Mouse (Mus musculus): ENCODE results near the gene Fam131a. TPM values are rescaled to one million over a fixed set of nuclear protein-coding genes. Genes with fewer than 3 reads are reported as not detected.

Fam131a gene
- polyA plus RNA-seq, 1 experiment from 2014 or later, result 7.1 TPM

GRCm38 (mm10) chr16:20712889-20713288 is 19.8 kb downstream of the Fam131a start:
- H3K27ac ChIP-seq, result no peak overlapping the region
- peaks cover 55% of the 10 kb centered on the region for H3K36me3 ChIP-seq (replicated peaks)
- peaks cover 47% of the 10 kb centered on the region for H3K4me1 ChIP-seq
- H3K4me3 ChIP-seq, result no peak overlapping the region
- peaks cover 6% of the 10 kb centered on the region; the same call in 1 of the 2 replicates for H3K27me3 ChIP-seq (ENCODE audit: poor library complexity, severe bottlenecking)
- no peaks in the 10 kb centered on the region for H3K9me3 ChIP-seq
- no peak for DNase-seq (ENCODE audit: extremely low spot score, low spot score)
- WGBS, result 88% methylated on average over 7 of the region's 7 CpGs

GRCm38 (mm10) chr16:20714307-20715080 is 21.5 kb downstream of the Fam131a start:
- H3K4me1 ChIP-seq, result peaks cover 56% of the 10 kb centered on the region
- H3K36me3 ChIP-seq (replicated peaks), result peaks cover 42% of the 10 kb centered on the region
- peak overlapping the region; percentile 92 for H3K27ac ChIP-seq
- peak overlapping the region; percentile 66 for H3K4me3 ChIP-seq
- 26% methylated on average over 11 of the region's 11 CpGs for WGBS
- H3K27me3 ChIP-seq (ENCODE audit: poor library complexity, severe bottlenecking), result peaks cover 6% of the 10 kb centered on the region; the same call in 1 of the 2 replicates
- H3K9me3 ChIP-seq, result no peaks in the 10 kb centered on the region
- DNase-seq (ENCODE audit: extremely low spot score, low spot score), result no peak

DNA sequence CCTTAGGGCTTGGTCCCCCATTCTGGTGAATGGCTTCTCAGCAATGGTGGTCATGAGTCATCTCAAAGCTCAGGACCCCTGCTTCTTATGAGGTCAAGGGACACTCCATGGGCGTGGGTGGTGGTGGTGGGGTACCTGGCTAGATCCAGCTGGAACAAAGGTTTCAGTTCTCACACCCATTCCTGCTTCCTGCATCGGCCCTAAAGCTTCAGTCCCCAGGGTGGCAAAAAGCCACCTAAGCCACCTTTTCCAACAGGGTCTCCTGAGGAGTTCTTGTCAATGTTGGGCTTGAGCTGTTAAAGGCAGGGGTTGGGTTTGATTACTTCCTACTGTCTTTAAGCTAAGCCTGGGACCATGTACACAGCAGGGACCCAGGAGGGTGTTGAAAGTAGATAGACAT is 22.1 kb downstream of the Fam131a start:
- Histone ChIP-seq H3K36me3 (replicated peaks) (peaks cover 44% of the 10 kb centered on the region), H3K4me1 (peaks cover 56% of the 10 kb centered on the region), H3K9me3 (no peaks in the 10 kb centered on the region), H3K27ac (peak overlapping the region; percentile 92; the same call in 1 of the 2 replicates), H3K4me3 (peak overlapping the region; percentile 66), H3K27me3 (ENCODE audit: poor library complexity, severe bottlenecking) (peaks cover 6% of the 10 kb centered on the region; the same call in 1 of the 2 replicates)
- 59% methylated on average over 2 of the region's 2 CpGs for WGBS
- no peak for DNase-seq (ENCODE audit: extremely low spot score, low spot score)

- Histone ChIP-seq H3K36me3 (replicated peaks) (peaks cover 44% of the 10 kb centered on the region), H3K9me3 (no peaks in the 10 kb centered on the region), H3K27me3 (ENCODE audit: poor library complexity, severe bottlenecking) (peaks cover 6% of the 10 kb centered on the region; the same call in 1 of the 2 replicates), H3K4me3 (peak overlapping the region; percentile 66), H3K27ac (peak overlapping the region; percentile 92), H3K4me1 (peaks cover 56% of the 10 kb centered on the region)
- DNase-seq (ENCODE audit: extremely low spot score, low spot score), result no peak
- 1% methylated on average over 12 of the region's 12 CpGs for WGBS
These were observed 22.5 kb downstream of the Fam131a start for GRCm38 (mm10) chr16:20715566-20715965.

GRCm38 (mm10) chr16:20715976-20716840 is 23.2 kb downstream of the Fam131a start:
- peak overlapping the region; percentile 92 for H3K27ac ChIP-seq
- H3K4me3 ChIP-seq, result peak overlapping the region; percentile 66
- peaks cover 6% of the 10 kb centered on the region; the same call in 1 of the 2 replicates for H3K27me3 ChIP-seq (ENCODE audit: poor library complexity, severe bottlenecking)
- no peaks in the 10 kb centered on the region for H3K9me3 ChIP-seq
- under 1% methylated on average over 66 of the region's 68 CpGs for WGBS
- H3K4me1 ChIP-seq, result peaks cover 56% of the 10 kb centered on the region
- DNase-seq (ENCODE audit: extremely low spot score, low spot score), result peak; percentile 83
- H3K36me3 ChIP-seq (replicated peaks), result peaks cover 44% of the 10 kb centered on the region

DNA sequence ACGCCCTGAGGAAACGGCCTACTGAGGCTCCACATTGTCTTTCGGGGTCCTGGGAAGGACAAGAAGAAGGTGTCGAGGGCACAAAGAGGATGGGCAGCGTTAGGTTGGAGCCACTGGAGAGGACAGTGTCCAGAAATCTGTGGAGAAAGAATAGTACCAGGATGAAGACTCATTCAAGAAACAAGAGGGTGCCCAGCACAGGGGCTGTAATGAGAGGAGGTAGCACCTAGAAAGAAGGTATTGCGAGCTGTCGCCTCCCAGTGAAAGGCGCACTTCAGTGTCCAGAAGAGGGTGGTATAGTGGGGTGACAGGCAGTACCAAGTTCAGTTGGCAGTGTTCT is 23.8 kb downstream of the Fam131a start:
- H3K4me3 ChIP-seq, result peak overlapping the region; percentile 66
- peaks cover 44% of the 10 kb centered on the region for H3K36me3 ChIP-seq (replicated peaks)
- H3K4me1 ChIP-seq, result peaks cover 56% of the 10 kb centered on the region
- H3K27ac ChIP-seq, result peak overlapping the region; percentile 92
- DNase-seq (ENCODE audit: extremely low spot score, low spot score), result no peak
- H3K9me3 ChIP-seq, result no peaks in the 10 kb centered on the region
- peaks cover 6% of the 10 kb centered on the region; the same call in 1 of the 2 replicates for H3K27me3 ChIP-seq (ENCODE audit: poor library complexity, severe bottlenecking)
- under 1% methylated on average over 8 of the region's 8 CpGs for WGBS

DNA sequence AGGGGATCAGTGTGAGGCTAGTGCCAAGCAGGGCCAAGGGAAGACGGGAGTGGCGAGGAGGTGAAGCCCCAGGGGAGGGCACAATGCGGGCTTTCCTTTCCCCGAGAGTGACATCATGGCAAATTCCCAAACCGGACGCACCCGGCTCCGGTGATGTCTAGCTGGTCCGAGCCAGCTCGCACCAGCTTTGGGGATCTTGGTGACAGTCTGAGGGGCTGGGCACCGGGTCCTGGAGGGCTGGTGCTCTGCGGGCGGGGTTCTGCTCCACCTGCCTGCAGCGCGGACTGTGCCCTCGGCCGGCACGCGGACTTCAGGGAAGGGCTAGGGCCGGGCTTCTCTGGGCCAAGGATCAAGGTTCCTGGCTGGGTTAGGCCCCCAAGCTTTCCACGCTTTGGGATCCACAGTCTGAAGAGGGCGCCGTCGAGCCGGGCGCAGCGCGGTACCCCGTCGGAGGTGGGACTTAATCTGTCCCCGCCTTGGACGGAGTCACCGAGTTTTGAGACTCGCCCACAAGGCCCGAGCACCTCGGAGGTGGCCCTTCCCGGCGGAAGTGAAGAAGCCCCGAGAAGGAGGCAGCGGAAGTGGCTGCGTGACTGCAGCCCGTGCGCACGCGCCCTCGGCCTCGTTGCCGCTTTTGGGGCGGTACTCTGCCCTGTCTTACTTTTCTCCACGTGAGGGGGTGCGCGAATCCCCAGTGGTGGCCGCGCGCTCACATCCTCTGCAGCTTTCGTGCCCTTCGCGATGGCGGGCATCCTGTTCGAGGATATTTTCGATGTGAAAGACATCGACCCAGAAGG is 24.3 kb downstream of the Fam131a start, which contains the start of the genes Polr2h and Clcn2:
TSS of gene Polr2h (plus strand) at position 485 of the 797 bp plus-strand sequence.
TSS of gene Clcn2 (minus strand) at position 566 of the 797 bp plus-strand sequence.
- under 1% methylated on average over 62 of the region's 62 CpGs for WGBS
- Histone ChIP-seq H3K4me3 (peak within 1 kb of the TSS; percentile 66), H3K4me1 (peaks cover 56% of the 10 kb centered on the region), H3K27ac (peak within 1 kb of the TSS; percentile 92), H3K9me3 (no peaks in the 10 kb centered on the region), H3K27me3 (ENCODE audit: poor library complexity, severe bottlenecking) (peaks cover 6% of the 10 kb centered on the region; the same call in 1 of the 2 replicates), H3K36me3 (replicated peaks) (peaks cover 44% of the 10 kb centered on the region)
- DNase-seq (ENCODE audit: extremely low spot score, low spot score), result peak; percentile 95

DNA sequence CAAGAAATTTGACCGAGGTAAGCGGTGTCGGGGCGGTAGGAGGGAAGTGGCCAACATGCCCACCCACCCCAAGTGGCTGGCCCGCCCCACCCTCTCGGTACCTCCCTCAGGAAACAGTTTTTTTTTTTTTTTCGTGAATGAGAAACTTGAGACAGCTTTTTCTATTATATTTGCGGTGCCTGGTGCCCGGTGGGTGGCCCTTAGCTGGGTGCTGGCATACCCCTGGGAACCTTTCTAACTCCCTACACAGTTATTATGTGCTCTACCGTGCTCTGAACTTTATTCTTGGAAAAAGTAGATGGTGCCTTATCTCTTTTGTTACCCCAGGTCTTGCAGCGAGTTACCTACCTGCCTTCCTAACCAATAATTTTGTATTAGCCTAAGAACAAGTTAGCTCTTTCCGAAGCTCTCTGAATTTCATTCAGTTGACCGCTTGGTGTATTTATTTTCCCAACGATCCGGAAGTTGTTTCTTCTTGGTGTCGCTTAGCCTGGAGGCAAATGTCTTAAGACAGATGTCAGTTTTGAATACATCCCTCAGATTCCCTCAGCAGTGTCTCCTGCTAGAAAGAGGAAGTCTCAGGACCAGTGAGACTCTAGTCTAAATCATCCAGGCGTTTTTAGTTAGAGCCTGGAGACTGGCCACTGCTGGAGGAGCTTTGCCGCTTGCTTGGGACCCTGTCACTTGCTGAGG is 25.1 kb downstream of the Fam131a start:
- Histone ChIP-seq H3K27ac (peak overlapping the region; percentile 92), H3K27me3 (ENCODE audit: poor library complexity, severe bottlenecking) (peaks cover 6% of the 10 kb centered on the region; the same call in 1 of the 2 replicates), H3K4me1 (peaks cover 56% of the 10 kb centered on the region), H3K4me3 (peak overlapping the region; percentile 66), H3K36me3 (replicated peaks) (peaks cover 40% of the 10 kb centered on the region), H3K9me3 (no peaks in the 10 kb centered on the region)
- WGBS, result 5% methylated on average over 18 of the region's 18 CpGs
- no peak for DNase-seq (ENCODE audit: extremely low spot score, low spot score)

GRCm38 (mm10) chr16:20721808-20722207 is 28.8 kb downstream of the Fam131a start:
- Histone ChIP-seq H3K27me3 (ENCODE audit: poor library complexity, severe bottlenecking) (no peaks in the 10 kb centered on the region), H3K4me3 (no peak overlapping the region), H3K9me3 (no peaks in the 10 kb centered on the region), H3K27ac (no peak overlapping the region), H3K4me1 (peaks cover 24% of the 10 kb centered on the region), H3K36me3 (replicated peaks) (peaks cover 34% of the 10 kb centered on the region)
- DNase-seq (ENCODE audit: extremely low spot score, low spot score), result no peak
- 90% methylated on average over 10 of the region's 10 CpGs for WGBS

GRCm38 (mm10) chr16:20722736-20723135 is 29.7 kb downstream of the Fam131a start:
- Histone ChIP-seq H3K36me3 (replicated peaks) (peaks cover 34% of the 10 kb centered on the region), H3K27me3 (ENCODE audit: poor library complexity, severe bottlenecking) (no peaks in the 10 kb centered on the region), H3K4me1 (peaks cover 15% of the 10 kb centered on the region), H3K27ac (no peak overlapping the region), H3K4me3 (no peak overlapping the region), H3K9me3 (no peaks in the 10 kb centered on the region)
- no peak for DNase-seq (ENCODE audit: extremely low spot score, low spot score)
- WGBS, result 86% methylated on average over 4 of the region's 4 CpGs

GRCm38 (mm10) chr16:20723247-20723646 is 30.2 kb downstream of the Fam131a start:
- 59% methylated on average over 4 of the region's 4 CpGs for WGBS
- peaks cover 34% of the 10 kb centered on the region for H3K36me3 ChIP-seq (replicated peaks)
- peaks cover 11% of the 10 kb centered on the region for H3K4me1 ChIP-seq
- no peaks in the 10 kb centered on the region for H3K9me3 ChIP-seq
- no peak overlapping the region for H3K4me3 ChIP-seq
- no peaks in the 10 kb centered on the region for H3K27me3 ChIP-seq (ENCODE audit: poor library complexity, severe bottlenecking)
- H3K27ac ChIP-seq, result no peak overlapping the region
- DNase-seq (ENCODE audit: extremely low spot score, low spot score), result no peak

Data from forebrain, embryonic 10.5 days (tissue).